Mouse (Mus musculus) erythroblast, embryonic 14.5 days (primary cell): ENCODE measurements around the gene Barhl1. TPM values are rescaled to one million over a fixed set of nuclear protein-coding genes. Genes with fewer than 3 reads are reported as not detected.

Experiments used
- H3K27me3 ChIP-seq: 2 replicates; pipeline ENCODE4 v1.6.1; 2012; ENCODE audit warnings: inconsistent platforms; ENCODE audit not compliant: control insufficient read depth
- H3K36me3 ChIP-seq: 2 replicates; pipeline ENCODE4 v1.6.1; 2012; ENCODE audit warnings: mild to moderate bottlenecking, inconsistent platforms; ENCODE audit not compliant: control insufficient read depth
- H3K4me1 ChIP-seq: 2 replicates; pipeline ENCODE4 v1.6.1; 2012; ENCODE audit warnings: inconsistent platforms; ENCODE audit not compliant: control insufficient read depth
- H3K4me3 ChIP-seq: replicated peaks from 2 replicates; pipeline ENCODE3; 2012; ENCODE audit warnings: moderate library complexity, mild to moderate bottlenecking, inconsistent platforms
- H3K9me3 ChIP-seq: 2 replicates; pipeline ENCODE4 v1.6.1; 2012; ENCODE audit warnings: low read length, inconsistent platforms, mixed read lengths; ENCODE audit not compliant: control insufficient read depth
- GATA1 ChIP-seq: IDR thresholded peaks from 2 replicates; pipeline ENCODE4 v1.6.1; 2012; ENCODE audit warnings: low read length, inconsistent platforms, mixed read lengths
- TAL1 ChIP-seq: IDR thresholded peaks from 3 replicates; pipeline ENCODE4 v1.6.1; 2012; ENCODE audit warnings: low read length, inconsistent platforms, mixed read lengths
- polyA plus RNA-seq: library from polyadenylated mRNA; stranded (reverse); fragments of >175 nt; gene quantifications from 2 replicates; pipeline ENCODE4 v1.2.3, GENCODE M21; 2012

The Barhl1 gene
- polyA plus RNA-seq, 1 experiment, result not detected

GRCm38 (mm10) chr2:28908389-28909153 lies 7.9 kb downstream of the Barhl1 start:
- Histone ChIP-seq H3K27me3 (peaks cover 71% of the 10 kb centered on the region), H3K4me3 (no peak overlapping the region), H3K4me1 (no peaks in the 10 kb centered on the region), H3K36me3 (peaks cover 11% of the 10 kb centered on the region), H3K9me3 (no peaks in the 10 kb centered on the region; the same call in 1 of the 2 replicates)
- no peak for TF ChIP-seq TAL1
- TF ChIP-seq GATA1, result no peak

GRCm38 (mm10) chr2:28907691-28908388 lies 8.6 kb downstream of the Barhl1 start:
- Histone ChIP-seq H3K27me3 (peaks cover 64% of the 10 kb centered on the region), H3K36me3 (peaks cover 11% of the 10 kb centered on the region)

GRCm38 (mm10) chr2:28905561-28905960 lies 10.9 kb downstream of the Barhl1 start:
- Histone ChIP-seq H3K36me3 (peaks cover 20% of the 10 kb centered on the region), H3K9me3 (no peaks in the 10 kb centered on the region), H3K4me1 (no peaks in the 10 kb centered on the region), H3K4me3 (no peak overlapping the region), H3K27me3 (peaks cover 41% of the 10 kb centered on the region)
- TF ChIP-seq TAL1 (no peak), GATA1 (no peak)

More at GRCm38 (mm10) chr2:28907691-28908388, 8.6 kb downstream of the Barhl1 start:
- Histone ChIP-seq H3K9me3 (no peaks in the 10 kb centered on the region; the same call in 1 of the 2 replicates), H3K4me3 (no peak overlapping the region), H3K4me1 (no peaks in the 10 kb centered on the region)
- TF ChIP-seq TAL1, result no peak

- Histone ChIP-seq H3K27me3 (peaks cover 33% of the 10 kb centered on the region), H3K4me1 (no peaks in the 10 kb centered on the region), H3K36me3 (peaks cover 23% of the 10 kb centered on the region), H3K9me3 (no peaks in the 10 kb centered on the region), H3K4me3 (no peak overlapping the region)
- TF ChIP-seq TAL1 (no peak), GATA1 (no peak)
These were observed 11.7 kb downstream of the Barhl1 start for GRCm38 (mm10) chr2:28904786-28905185.

GRCm38 (mm10) chr2:28903871-28904270 lies 12.6 kb downstream of the Barhl1 start:
- H3K4me3 ChIP-seq, result no peak overlapping the region
- H3K9me3 ChIP-seq, result no peaks in the 10 kb centered on the region
- peaks cover 29% of the 10 kb centered on the region for H3K36me3 ChIP-seq
- TF ChIP-seq GATA1 (no peak), TAL1 (no peak)
- H3K4me1 ChIP-seq, result no peaks in the 10 kb centered on the region
- peaks cover 24% of the 10 kb centered on the region for H3K27me3 ChIP-seq

GRCm38 (mm10) chr2:28902291-28902690 lies 14.2 kb downstream of the Barhl1 start:
- no peak for TF ChIP-seq TAL1
- no peak overlapping the region for H3K4me3 ChIP-seq
- peaks cover 38% of the 10 kb centered on the region for H3K36me3 ChIP-seq
- no peaks in the 10 kb centered on the region for H3K4me1 ChIP-seq
- H3K9me3 ChIP-seq, result no peaks in the 10 kb centered on the region
- peaks cover 8% of the 10 kb centered on the region for H3K27me3 ChIP-seq

GRCm38 (mm10) chr2:28897340-28897899 lies 19.0 kb downstream of the Barhl1 start:
- Histone ChIP-seq H3K9me3 (no peaks in the 10 kb centered on the region), H3K4me1 (no peaks in the 10 kb centered on the region; the same call in 1 of the 2 replicates), H3K4me3 (no peak overlapping the region), H3K27me3 (no peaks in the 10 kb centered on the region), H3K36me3 (peaks cover 65% of the 10 kb centered on the region)
- TF ChIP-seq GATA1 (no peak), TAL1 (no peak)

- TF ChIP-seq TAL1 (no peak), GATA1 (no peak)
- Histone ChIP-seq H3K9me3 (no peaks in the 10 kb centered on the region), H3K4me3 (no peak overlapping the region), H3K4me1 (no peaks in the 10 kb centered on the region; the same call in 1 of the 2 replicates), H3K36me3 (peaks cover 69% of the 10 kb centered on the region), H3K27me3 (no peaks in the 10 kb centered on the region)
These were observed 20.6 kb downstream of the Barhl1 start for GRCm38 (mm10) chr2:28895876-28896275.

GRCm38 (mm10) chr2:28893526-28893925 lies 22.9 kb downstream of the Barhl1 start:
- no peak overlapping the region for H3K4me3 ChIP-seq
- TF ChIP-seq GATA1, result no peak
- no peak for TF ChIP-seq TAL1
- peaks cover 75% of the 10 kb centered on the region for H3K36me3 ChIP-seq
- H3K27me3 ChIP-seq, result no peaks in the 10 kb centered on the region
- no peaks in the 10 kb centered on the region for H3K9me3 ChIP-seq
- no peaks in the 10 kb centered on the region; the same call in 1 of the 2 replicates for H3K4me1 ChIP-seq
